Mouse (Mus musculus): Measurements from ENCODE around the gene Cpb1. TPM values are rescaled to one million over a fixed set of nuclear protein-coding genes. Genes with fewer than 3 reads are reported as not detected.

Gene Cpb1
- total and polyA plus RNA-seq, 2 experiments from 2014 or later, result 0.14 to 0.24 TPM

- Histone ChIP-seq H3K9me3 (ENCODE audit: low read length) (no peaks in the 10 kb centered on the region), H3K27me3 (ENCODE audit: insufficient read depth, low read length) (no peaks in the 10 kb centered on the region), H3K4me3 (ENCODE audit: low read depth, low read length) (no peak overlapping the region), H3K27ac (ENCODE audit: low read depth, low read length) (no peak overlapping the region), H3K9ac (no peak overlapping the region), H3K4me1 (ENCODE audit: insufficient read depth) (no peaks in the 10 kb centered on the region), H3K36me3 (ENCODE audit: insufficient read depth) (no peaks in the 10 kb centered on the region), H3K4me2 (ENCODE audit: low read depth) (no peak overlapping the region)
- no peak for TF ChIP-seq CTCF (IDR thresholded peaks at IDR 0.05; ENCODE audit: low read depth)
- DNase-seq, result no peak
- no peak for ATAC-seq
Observed at GRCm38 (mm10) chr3:20291370-20291769, 15.8 kb upstream of the Cpb1 start.

GRCm38 (mm10) chr3:20288761-20289160, 13.2 kb upstream of the Cpb1 start:
- Histone ChIP-seq H3K4me1 (ENCODE audit: insufficient read depth) (no peaks in the 10 kb centered on the region), H3K27me3 (ENCODE audit: insufficient read depth, low read length) (no peaks in the 10 kb centered on the region), H3K4me2 (ENCODE audit: low read depth) (no peak overlapping the region), H3K36me3 (ENCODE audit: insufficient read depth) (no peaks in the 10 kb centered on the region), H3K4me3 (ENCODE audit: low read depth, low read length) (no peak overlapping the region), H3K27ac (ENCODE audit: low read depth, low read length) (no peak overlapping the region), H3K9ac (no peak overlapping the region), H3K9me3 (ENCODE audit: low read length) (no peaks in the 10 kb centered on the region)
- WGBS, result 90% methylated on average over 2 of the region's 2 CpGs
- no peak for ATAC-seq
- TF ChIP-seq CTCF (IDR thresholded peaks at IDR 0.05; ENCODE audit: low read depth), result no peak
- no peak for DNase-seq

- WGBS, result 62% methylated on average over 1 of the region's 1 CpGs
- no peaks in the 10 kb centered on the region for H3K36me3 ChIP-seq (ENCODE audit: insufficient read depth)
- H3K4me2 ChIP-seq (ENCODE audit: low read depth), result no peak overlapping the region
- no peak overlapping the region for H3K9ac ChIP-seq
- H3K27me3 ChIP-seq (ENCODE audit: insufficient read depth, low read length), result no peaks in the 10 kb centered on the region
- no peak for TF ChIP-seq CTCF (IDR thresholded peaks at IDR 0.05; ENCODE audit: low read depth)
- H3K4me3 ChIP-seq (ENCODE audit: low read depth, low read length), result no peak overlapping the region
- no peaks in the 10 kb centered on the region for H3K9me3 ChIP-seq (ENCODE audit: low read length)
- H3K27ac ChIP-seq (ENCODE audit: low read depth, low read length), result no peak overlapping the region
- no peak for DNase-seq
- no peak for ATAC-seq
- no peaks in the 10 kb centered on the region for H3K4me1 ChIP-seq (ENCODE audit: insufficient read depth)
Observed at GRCm38 (mm10) chr3:20281796-20282195, 6.3 kb upstream of the Cpb1 start.

- Histone ChIP-seq H3K9ac (no peak overlapping the region), H3K4me1 (ENCODE audit: insufficient read depth) (no peaks in the 10 kb centered on the region), H3K27ac (ENCODE audit: low read depth, low read length) (no peak overlapping the region), H3K9me3 (ENCODE audit: low read length) (no peaks in the 10 kb centered on the region), H3K36me3 (ENCODE audit: insufficient read depth) (no peaks in the 10 kb centered on the region), H3K27me3 (ENCODE audit: insufficient read depth, low read length) (no peaks in the 10 kb centered on the region), H3K4me2 (ENCODE audit: low read depth) (no peak overlapping the region), H3K4me3 (ENCODE audit: low read depth, low read length) (no peak overlapping the region)
- DNase-seq, result peak; percentile 16
- TF ChIP-seq CTCF (IDR thresholded peaks at IDR 0.05; ENCODE audit: low read depth), result peak; percentile 66
- ATAC-seq, result no peak
- 53% methylated on average over 9 of the region's 9 CpGs for WGBS
Observed at GRCm38 (mm10) chr3:20254566-20255479, 20.7 kb downstream of the Cpb1 start.

- Histone ChIP-seq H3K4me3 (ENCODE audit: low read depth, low read length) (no peak overlapping the region), H3K36me3 (ENCODE audit: insufficient read depth) (no peaks in the 10 kb centered on the region), H3K9me3 (ENCODE audit: low read length) (no peaks in the 10 kb centered on the region), H3K4me1 (ENCODE audit: insufficient read depth) (no peaks in the 10 kb centered on the region), H3K27me3 (ENCODE audit: insufficient read depth, low read length) (no peaks in the 10 kb centered on the region), H3K9ac (no peak overlapping the region), H3K4me2 (ENCODE audit: low read depth) (no peak overlapping the region), H3K27ac (ENCODE audit: low read depth, low read length) (no peak overlapping the region)
- DNase-seq (no peak), ATAC-seq (no peak)
- WGBS, result 98% methylated on average over 1 of the region's 1 CpGs
- TF ChIP-seq CTCF (IDR thresholded peaks at IDR 0.05; ENCODE audit: low read depth), result no peak
Observed at GRCm38 (mm10) chr3:20243913-20244312, 31.6 kb downstream of the Cpb1 start.

GRCm38 (mm10) chr3:20242050-20242449, 33.5 kb downstream of the Cpb1 start, which contains the start of gene Cpa3:
Cpa3 (minus strand) TSS chr3:20242181.
- no peak for ATAC-seq
- Histone ChIP-seq H3K27ac (ENCODE audit: low read depth, low read length) (no peak within 1 kb of the TSS), H3K4me2 (ENCODE audit: low read depth) (no peak within 1 kb of the TSS), H3K4me3 (ENCODE audit: low read depth, low read length) (no peak within 1 kb of the TSS), H3K9me3 (ENCODE audit: low read length) (no peaks in the 10 kb centered on the region), H3K4me1 (ENCODE audit: insufficient read depth) (no peaks in the 10 kb centered on the region), H3K9ac (no peak within 1 kb of the TSS), H3K36me3 (ENCODE audit: insufficient read depth) (no peaks in the 10 kb centered on the region), H3K27me3 (ENCODE audit: insufficient read depth, low read length) (no peaks in the 10 kb centered on the region)
- 89% methylated on average over 3 of the region's 3 CpGs for WGBS
- TF ChIP-seq CTCF (IDR thresholded peaks at IDR 0.05; ENCODE audit: low read depth), result no peak
- DNase-seq, result no peak

GRCm38 (mm10) chr3:20239741-20240140, 35.8 kb downstream of the Cpb1 start:
- Histone ChIP-seq H3K9ac (no peak overlapping the region), H3K27ac (ENCODE audit: low read depth, low read length) (no peak overlapping the region), H3K9me3 (ENCODE audit: low read length) (no peaks in the 10 kb centered on the region), H3K27me3 (ENCODE audit: insufficient read depth, low read length) (no peaks in the 10 kb centered on the region), H3K36me3 (ENCODE audit: insufficient read depth) (no peaks in the 10 kb centered on the region), H3K4me3 (ENCODE audit: low read depth, low read length) (no peak overlapping the region), H3K4me1 (ENCODE audit: insufficient read depth) (no peaks in the 10 kb centered on the region), H3K4me2 (ENCODE audit: low read depth) (no peak overlapping the region)
- ATAC-seq (no peak), DNase-seq (no peak)
- no peak for TF ChIP-seq CTCF (IDR thresholded peaks at IDR 0.05; ENCODE audit: low read depth)
- 85% methylated on average over 3 of the region's 3 CpGs for WGBS
